Mouse (Mus musculus): ENCODE results near the gene Atf3. TPM values are rescaled to one million over a fixed set of nuclear protein-coding genes. Genes with fewer than 3 reads are reported as not detected.

The Atf3 gene
- polyA plus RNA-seq, 1 experiment from 2014 or later, result 5.9 TPM

DNA sequence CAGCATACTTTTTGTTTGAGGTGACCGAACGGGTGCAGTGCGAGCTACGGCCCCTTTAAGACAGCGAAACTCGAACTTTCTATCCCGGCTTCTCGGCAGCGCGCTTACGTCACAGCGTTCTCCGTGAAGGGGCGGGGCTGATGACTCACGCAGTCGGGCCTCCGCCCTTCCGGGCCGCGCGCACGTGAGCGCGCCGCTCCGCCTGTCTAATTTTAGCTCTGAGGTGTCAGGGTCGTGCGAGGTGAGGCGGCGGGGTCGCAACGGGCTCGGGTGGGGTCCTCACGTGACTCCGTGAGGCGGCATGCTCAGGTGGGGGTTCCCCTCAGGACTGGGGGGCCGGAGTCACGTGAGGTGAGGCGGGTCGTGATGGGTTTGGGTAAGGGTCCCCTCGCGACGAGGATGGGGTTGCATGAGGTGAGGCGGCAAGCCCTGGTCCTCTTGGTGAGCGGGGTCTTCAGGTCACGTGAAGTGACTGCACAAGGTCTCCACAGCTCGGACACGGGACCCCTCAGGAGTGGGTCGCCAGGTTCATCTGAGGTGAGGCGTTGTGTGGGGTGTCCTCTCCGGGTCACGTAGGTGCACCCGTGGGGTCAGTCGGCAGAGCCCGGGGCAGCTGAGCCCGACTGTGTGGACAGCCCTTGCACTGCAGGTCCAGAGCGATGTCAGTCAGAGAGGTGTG lies 6.6 kb upstream of the Atf3 start:
- Histone ChIP-seq H3K9ac (ENCODE audit: low read length) (peak overlapping the region; percentile 93), H3K36me3 (ENCODE audit: control insufficient read depth, insufficient read depth, low read length) (no peaks in the 10 kb centered on the region), H3K27ac (ENCODE audit: low read length) (peak overlapping the region; percentile 92), H3K27me3 (ENCODE audit: control insufficient read depth, insufficient read depth, low read length) (no peaks in the 10 kb centered on the region), H3K4me3 (replicated peaks; ENCODE audit: low read length) (peak overlapping the region; percentile 96), H3K4me1 (ENCODE audit: control insufficient read depth, insufficient read depth, low read length) (peaks cover 9% of the 10 kb centered on the region), H3K4me2 (ENCODE audit: low read depth, low read length) (peak overlapping the region; percentile 95), H3K9me3 (replicated peaks; ENCODE audit: control insufficient read depth, low read length) (no peaks in the 10 kb centered on the region)
- peak; percentile 87 for ATAC-seq (ENCODE audit: insufficient read depth, low FRiP score)
- WGBS, result under 1% methylated on average over 57 of the region's 57 CpGs

DNA sequence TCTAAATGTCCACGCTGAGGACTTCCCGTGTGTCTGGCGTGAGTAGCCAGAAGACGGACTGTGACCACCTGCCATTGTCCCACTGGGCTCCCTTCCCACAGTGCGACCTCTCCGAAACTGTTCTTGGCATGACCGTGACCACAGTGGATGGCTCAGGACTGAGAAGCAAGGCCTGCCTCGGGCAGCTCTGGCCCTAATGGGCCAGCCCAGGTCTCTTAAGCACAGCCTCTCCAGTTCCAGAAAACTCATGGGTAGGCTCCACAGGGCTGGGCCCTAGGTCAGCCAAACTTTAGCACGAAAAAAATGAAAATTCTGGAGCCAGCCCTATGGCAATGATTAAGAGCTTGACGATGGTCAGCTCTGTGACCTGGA lies 6.1 kb upstream of the Atf3 start:
- WGBS, result 56% methylated on average over 10 of the region's 10 CpGs
- Histone ChIP-seq H3K9me3 (replicated peaks; ENCODE audit: control insufficient read depth, low read length) (no peaks in the 10 kb centered on the region), H3K4me2 (ENCODE audit: low read depth, low read length) (peak overlapping the region; percentile 95), H3K36me3 (ENCODE audit: control insufficient read depth, insufficient read depth, low read length) (no peaks in the 10 kb centered on the region), H3K27me3 (ENCODE audit: control insufficient read depth, insufficient read depth, low read length) (no peaks in the 10 kb centered on the region), H3K9ac (ENCODE audit: low read length) (peak overlapping the region; percentile 93), H3K27ac (ENCODE audit: low read length) (peak overlapping the region; percentile 51; the same call in 1 of the 2 replicates), H3K4me3 (replicated peaks; ENCODE audit: low read length) (peak overlapping the region; percentile 96), H3K4me1 (ENCODE audit: control insufficient read depth, insufficient read depth, low read length) (peaks cover 9% of the 10 kb centered on the region)
- peak; percentile 65; the same call in 1 of the 2 replicates for ATAC-seq (ENCODE audit: insufficient read depth, low FRiP score)

DNA sequence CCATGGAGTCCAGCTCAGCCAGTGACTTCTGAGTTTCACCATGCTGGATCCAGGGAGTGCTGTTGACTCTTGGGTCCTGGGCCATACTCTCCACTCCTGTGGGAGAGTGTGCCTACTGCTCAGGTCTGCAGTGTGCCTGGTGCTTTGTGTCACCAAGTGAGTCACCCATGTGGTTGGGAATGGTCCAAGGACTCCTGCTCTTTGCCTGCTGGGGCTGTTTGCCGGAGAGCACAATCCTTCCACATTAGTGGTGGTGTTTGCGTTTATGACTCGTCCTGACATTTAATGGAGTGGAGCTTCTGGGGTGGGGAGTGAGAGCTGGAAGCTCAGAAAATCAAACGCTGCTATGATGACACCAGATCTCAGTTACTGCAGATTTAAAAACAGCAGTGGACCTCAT lies 4.2 kb upstream of the Atf3 start:
- 58% methylated on average over 4 of the region's 4 CpGs for WGBS
- no peak overlapping the region for H3K9ac ChIP-seq (ENCODE audit: low read length)
- H3K27ac ChIP-seq (ENCODE audit: low read length), result no peak overlapping the region
- H3K4me2 ChIP-seq (ENCODE audit: low read depth, low read length), result no peak overlapping the region
- H3K4me1 ChIP-seq (ENCODE audit: control insufficient read depth, insufficient read depth, low read length), result peaks cover 9% of the 10 kb centered on the region
- H3K36me3 ChIP-seq (ENCODE audit: control insufficient read depth, insufficient read depth, low read length), result no peaks in the 10 kb centered on the region
- ATAC-seq (ENCODE audit: insufficient read depth, low FRiP score), result no peak
- H3K27me3 ChIP-seq (ENCODE audit: control insufficient read depth, insufficient read depth, low read length), result no peaks in the 10 kb centered on the region
- no peak overlapping the region for H3K4me3 ChIP-seq (replicated peaks; ENCODE audit: low read length)
- H3K9me3 ChIP-seq (replicated peaks; ENCODE audit: control insufficient read depth, low read length), result no peaks in the 10 kb centered on the region

DNA sequence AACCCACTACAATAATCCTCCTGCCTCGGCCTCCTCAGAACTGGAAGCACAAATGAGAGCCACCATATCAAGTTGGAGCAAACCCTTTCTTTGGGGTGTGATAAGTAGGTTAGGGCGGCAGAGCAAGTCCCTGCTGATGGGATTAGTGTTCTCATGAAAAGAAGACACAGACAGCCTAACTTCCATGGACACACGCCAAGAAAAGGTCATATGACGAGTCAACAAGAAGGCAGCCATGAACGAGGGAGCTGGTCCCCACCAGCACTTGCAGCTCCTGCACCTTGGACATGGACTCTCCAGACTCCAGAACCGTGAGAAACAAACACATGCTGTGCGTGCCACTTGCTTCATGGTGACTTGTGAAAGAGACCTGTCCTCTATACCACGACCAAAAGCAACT lies 2.7 kb upstream of the Atf3 start:
- 71% methylated on average over 8 of the region's 8 CpGs for WGBS
- no peaks in the 10 kb centered on the region for H3K36me3 ChIP-seq (ENCODE audit: control insufficient read depth, insufficient read depth, low read length)
- no peaks in the 10 kb centered on the region for H3K9me3 ChIP-seq (replicated peaks; ENCODE audit: control insufficient read depth, low read length)
- H3K4me1 ChIP-seq (ENCODE audit: control insufficient read depth, insufficient read depth, low read length), result peaks cover 12% of the 10 kb centered on the region
- H3K9ac ChIP-seq (ENCODE audit: low read length), result no peak overlapping the region
- H3K27ac ChIP-seq (ENCODE audit: low read length), result no peak overlapping the region
- H3K4me2 ChIP-seq (ENCODE audit: low read depth, low read length), result no peak overlapping the region
- no peak for ATAC-seq (ENCODE audit: insufficient read depth, low FRiP score)
- no peaks in the 10 kb centered on the region for H3K27me3 ChIP-seq (ENCODE audit: control insufficient read depth, insufficient read depth, low read length)
- H3K4me3 ChIP-seq (replicated peaks; ENCODE audit: low read length), result no peak overlapping the region

DNA sequence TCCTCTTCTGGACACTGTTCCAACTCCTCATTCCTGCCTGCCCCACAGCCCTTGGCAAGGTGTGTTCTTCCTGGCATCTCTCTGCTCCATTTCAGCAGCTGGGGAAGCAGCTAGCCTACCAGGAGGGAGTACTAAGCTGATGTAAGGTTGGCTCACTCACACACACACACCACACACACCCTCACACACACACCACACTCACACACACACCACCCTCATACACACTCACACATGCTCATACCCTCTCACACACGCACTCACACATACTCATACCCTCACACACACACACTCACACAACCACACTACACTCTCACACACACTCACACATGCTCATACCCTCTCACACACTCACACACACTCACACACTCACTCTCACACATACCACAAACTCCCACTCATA lies 1.9 kb upstream of the Atf3 start:
- WGBS, result 85% methylated on average over 1 of the region's 1 CpGs
- no peaks in the 10 kb centered on the region for H3K36me3 ChIP-seq (ENCODE audit: control insufficient read depth, insufficient read depth, low read length)
- H3K9ac ChIP-seq (ENCODE audit: low read length), result no peak overlapping the region
- no peak for ATAC-seq (ENCODE audit: insufficient read depth, low FRiP score)
- no peak overlapping the region for H3K4me3 ChIP-seq (replicated peaks; ENCODE audit: low read length)
- no peak overlapping the region for H3K27ac ChIP-seq (ENCODE audit: low read length)
- H3K27me3 ChIP-seq (ENCODE audit: control insufficient read depth, insufficient read depth, low read length), result no peaks in the 10 kb centered on the region
- H3K4me2 ChIP-seq (ENCODE audit: low read depth, low read length), result no peak overlapping the region
- peaks cover 7% of the 10 kb centered on the region for H3K4me1 ChIP-seq (ENCODE audit: control insufficient read depth, insufficient read depth, low read length)
- no peaks in the 10 kb centered on the region for H3K9me3 ChIP-seq (replicated peaks; ENCODE audit: control insufficient read depth, low read length)

- no peak overlapping the region for H3K27ac ChIP-seq (ENCODE audit: low read length)
- no peaks in the 10 kb centered on the region for H3K36me3 ChIP-seq (ENCODE audit: control insufficient read depth, insufficient read depth, low read length)
- no peak overlapping the region for H3K4me3 ChIP-seq (replicated peaks; ENCODE audit: low read length)
- no peak overlapping the region for H3K4me2 ChIP-seq (ENCODE audit: low read depth, low read length)
- H3K9ac ChIP-seq (ENCODE audit: low read length), result no peak overlapping the region
- H3K27me3 ChIP-seq (ENCODE audit: control insufficient read depth, insufficient read depth, low read length), result no peaks in the 10 kb centered on the region
- H3K4me1 ChIP-seq (ENCODE audit: control insufficient read depth, insufficient read depth, low read length), result 0 out of 2 replicates have a peak, but pooled peaks cover 3% of the 10 kb centered on the region
- ATAC-seq (ENCODE audit: insufficient read depth, low FRiP score), result no peak
- no peaks in the 10 kb centered on the region for H3K9me3 ChIP-seq (replicated peaks; ENCODE audit: control insufficient read depth, low read length)
- 59% methylated on average over 5 of the region's 5 CpGs for WGBS
Observed at GRCm38 (mm10) chr1:191218583-191218982, 744 bp upstream of the Atf3 start.

GRCm38 (mm10) chr1:191215776-191216661 lies 1.8 kb downstream of the Atf3 start:
- Histone ChIP-seq H3K36me3 (ENCODE audit: control insufficient read depth, insufficient read depth, low read length) (no peaks in the 10 kb centered on the region), H3K9ac (ENCODE audit: low read length) (peak overlapping the region; percentile 47; the same call in 1 of the 2 replicates), H3K4me2 (ENCODE audit: low read depth, low read length) (0 out of 2 replicates have a peak overlapping the region, but pooled peaks have one; percentile 27), H3K27ac (ENCODE audit: low read length) (no peak overlapping the region), H3K4me1 (ENCODE audit: control insufficient read depth, insufficient read depth, low read length) (0 out of 2 replicates have a peak, but pooled peaks cover 3% of the 10 kb centered on the region), H3K9me3 (replicated peaks; ENCODE audit: control insufficient read depth, low read length) (no peaks in the 10 kb centered on the region), H3K27me3 (ENCODE audit: control insufficient read depth, insufficient read depth, low read length) (no peaks in the 10 kb centered on the region), H3K4me3 (replicated peaks; ENCODE audit: low read length) (no peak overlapping the region)
- WGBS, result 25% methylated on average over 19 of the region's 19 CpGs
- ATAC-seq (ENCODE audit: insufficient read depth, low FRiP score), result peak; percentile 47; the same call in 1 of the 2 replicates

- H3K27me3 ChIP-seq (ENCODE audit: control insufficient read depth, insufficient read depth, low read length), result no peaks in the 10 kb centered on the region
- H3K36me3 ChIP-seq (ENCODE audit: control insufficient read depth, insufficient read depth, low read length), result no peaks in the 10 kb centered on the region
- no peak overlapping the region for H3K27ac ChIP-seq (ENCODE audit: low read length)
- H3K4me2 ChIP-seq (ENCODE audit: low read depth, low read length), result no peak overlapping the region
- ATAC-seq (ENCODE audit: insufficient read depth, low FRiP score), result no peak
- H3K9ac ChIP-seq (ENCODE audit: low read length), result no peak overlapping the region
- WGBS, result 47% methylated on average over 2 of the region's 2 CpGs
- no peaks in the 10 kb centered on the region for H3K9me3 ChIP-seq (replicated peaks; ENCODE audit: control insufficient read depth, low read length)
- H3K4me3 ChIP-seq (replicated peaks; ENCODE audit: low read length), result no peak overlapping the region
- H3K4me1 ChIP-seq (ENCODE audit: control insufficient read depth, insufficient read depth, low read length), result 0 out of 2 replicates have a peak, but pooled peaks cover under 1% of the 10 kb centered on the region
Observed at GRCm38 (mm10) chr1:191211096-191211495, 6.7 kb downstream of the Atf3 start.

DNA sequence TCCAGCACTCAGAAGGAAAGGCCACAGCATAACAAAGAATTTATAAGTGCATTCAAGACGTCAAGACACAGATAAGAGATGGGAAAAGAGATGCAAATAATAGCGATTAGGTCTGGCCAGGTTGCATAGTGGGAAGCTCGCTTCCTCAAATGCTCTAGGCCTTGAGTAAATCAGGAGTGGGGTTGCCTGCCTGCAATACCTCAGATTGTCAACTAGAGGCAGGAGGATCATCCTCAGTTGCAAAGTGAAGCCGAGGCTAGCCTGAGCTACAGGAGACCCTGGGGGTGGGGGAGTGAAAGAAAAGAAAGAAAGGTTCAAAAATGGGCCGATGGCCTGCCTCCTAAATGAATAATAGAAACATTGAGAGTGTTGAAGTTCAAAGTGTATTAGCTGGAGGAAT lies 12.0 kb downstream of the Atf3 start:
- no peak overlapping the region for H3K9ac ChIP-seq (ENCODE audit: low read length)
- ATAC-seq (ENCODE audit: insufficient read depth, low FRiP score), result no peak
- 79% methylated on average over 5 of the region's 5 CpGs for WGBS
- no peaks in the 10 kb centered on the region for H3K36me3 ChIP-seq (ENCODE audit: control insufficient read depth, insufficient read depth, low read length)
- H3K9me3 ChIP-seq (replicated peaks; ENCODE audit: control insufficient read depth, low read length), result no peaks in the 10 kb centered on the region
- H3K4me1 ChIP-seq (ENCODE audit: control insufficient read depth, insufficient read depth, low read length), result no peaks in the 10 kb centered on the region
- H3K27ac ChIP-seq (ENCODE audit: low read length), result no peak overlapping the region
- H3K27me3 ChIP-seq (ENCODE audit: control insufficient read depth, insufficient read depth, low read length), result no peaks in the 10 kb centered on the region
- H3K4me2 ChIP-seq (ENCODE audit: low read depth, low read length), result no peak overlapping the region
- no peak overlapping the region for H3K4me3 ChIP-seq (replicated peaks; ENCODE audit: low read length)
